Mouse (Mus musculus): Measurements from ENCODE around the gene Irs2.

The Irs2 gene

DNA sequence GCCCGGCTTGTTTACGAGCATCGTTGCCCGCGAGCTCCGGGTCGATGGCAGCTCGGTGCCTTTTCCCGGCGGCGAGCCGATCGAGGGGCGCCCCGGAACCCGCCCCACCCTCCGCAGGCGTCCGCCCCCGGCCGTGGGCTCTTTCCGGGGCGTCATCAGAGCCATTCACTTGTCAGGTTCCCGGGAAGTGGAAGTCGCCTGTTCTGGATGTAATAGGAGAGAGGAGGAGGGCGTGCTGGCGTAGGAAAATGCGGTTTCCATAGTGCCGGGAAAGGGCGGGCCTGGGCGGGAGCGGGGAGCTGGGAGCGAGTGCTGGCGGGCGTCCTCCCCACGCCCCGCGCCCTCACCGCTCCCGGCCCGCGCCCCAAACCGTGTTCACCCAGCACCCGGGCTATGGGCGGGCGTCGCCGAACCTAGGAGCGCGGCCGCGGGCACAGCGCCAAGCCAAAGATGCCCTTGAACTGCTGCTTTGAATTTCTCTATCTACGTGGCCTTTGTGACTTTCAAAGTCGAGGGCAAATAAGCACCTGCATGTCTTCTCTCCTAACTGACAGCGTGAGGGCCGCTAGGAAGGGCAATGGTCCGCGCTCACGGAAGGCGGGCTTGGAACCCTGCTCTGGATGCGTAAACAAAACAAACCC is 1.3 kb upstream of the Irs2 start:
- peak in 1 of 2 experiments; percentile 39 for DNase-seq (ENCODE audit: low spot score in 2 of 2)

DNA sequence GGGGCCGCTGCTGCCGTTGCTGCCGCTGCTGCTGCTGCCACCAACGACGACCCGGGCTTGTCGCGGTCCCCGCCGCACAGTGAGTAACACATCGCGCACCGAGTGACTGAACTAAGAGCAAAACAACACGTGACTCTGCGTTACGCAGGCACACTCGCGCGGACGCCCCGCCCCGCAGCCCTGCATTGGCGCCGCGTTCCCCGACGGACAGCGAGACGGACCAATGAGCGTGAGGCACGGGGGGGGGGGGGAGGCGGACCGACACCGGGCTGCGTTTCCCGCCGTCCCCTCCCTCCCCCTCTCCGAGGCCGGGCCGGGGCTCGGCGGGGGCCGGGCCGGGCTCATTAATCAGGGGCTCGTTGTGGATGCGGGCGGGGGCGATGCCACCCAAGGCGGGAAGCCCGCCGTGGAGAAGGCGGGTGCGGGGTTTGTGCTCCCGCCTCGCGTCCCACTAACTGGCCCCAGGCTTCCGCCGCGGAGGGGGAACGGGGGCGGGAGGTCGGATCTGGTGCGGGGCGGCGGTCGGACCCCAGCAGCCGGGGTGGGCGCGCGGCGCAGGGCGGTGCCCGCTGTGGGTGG is 673 bp upstream of the Irs2 start:
- peak; percentile 95 to 98 for DNase-seq (ENCODE audit: low spot score in 2 of 2)

DNA sequence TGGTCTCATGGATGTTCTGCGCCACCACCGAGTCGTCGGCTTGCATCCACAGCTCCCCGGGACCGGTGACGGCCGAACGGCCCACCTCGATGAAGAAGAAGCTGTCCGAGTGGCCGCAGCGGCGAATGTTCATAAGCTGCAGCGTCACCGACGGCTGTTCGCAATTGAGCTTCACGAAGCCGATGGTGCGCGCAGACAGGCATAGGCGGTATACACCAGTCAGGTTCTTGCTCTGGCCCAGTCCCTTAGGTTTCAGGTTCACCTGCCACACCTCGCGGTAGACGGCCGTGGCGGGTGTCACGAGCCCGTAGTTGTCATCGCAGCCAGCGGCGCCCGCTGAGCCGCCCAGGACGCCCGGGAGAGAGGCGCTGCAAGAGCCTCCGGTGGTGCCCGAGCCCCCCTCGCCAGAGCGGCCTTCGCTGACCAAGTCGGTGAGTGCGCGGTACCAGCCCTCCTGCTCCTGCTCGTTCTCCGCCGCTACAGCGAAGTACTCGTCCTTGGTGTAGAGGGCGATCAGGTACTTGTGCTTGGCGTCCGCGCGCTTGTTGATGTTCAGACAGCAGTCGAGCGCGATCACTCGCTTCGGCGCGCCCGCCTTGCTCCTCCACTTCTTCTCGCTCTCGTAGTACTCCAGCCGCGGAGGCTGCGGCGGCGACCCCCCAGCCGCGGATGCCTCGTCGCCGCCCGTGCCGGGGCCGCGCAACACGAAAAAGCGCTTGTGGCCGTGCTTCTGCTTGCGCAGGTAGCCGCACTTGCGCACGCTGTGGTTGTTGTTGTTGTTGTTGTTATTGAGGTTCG is 478 bp downstream of the Irs2 start:
- peak in 1 of 2 experiments; percentile 39 for DNase-seq (ENCODE audit: low spot score in 2 of 2)

DNA sequence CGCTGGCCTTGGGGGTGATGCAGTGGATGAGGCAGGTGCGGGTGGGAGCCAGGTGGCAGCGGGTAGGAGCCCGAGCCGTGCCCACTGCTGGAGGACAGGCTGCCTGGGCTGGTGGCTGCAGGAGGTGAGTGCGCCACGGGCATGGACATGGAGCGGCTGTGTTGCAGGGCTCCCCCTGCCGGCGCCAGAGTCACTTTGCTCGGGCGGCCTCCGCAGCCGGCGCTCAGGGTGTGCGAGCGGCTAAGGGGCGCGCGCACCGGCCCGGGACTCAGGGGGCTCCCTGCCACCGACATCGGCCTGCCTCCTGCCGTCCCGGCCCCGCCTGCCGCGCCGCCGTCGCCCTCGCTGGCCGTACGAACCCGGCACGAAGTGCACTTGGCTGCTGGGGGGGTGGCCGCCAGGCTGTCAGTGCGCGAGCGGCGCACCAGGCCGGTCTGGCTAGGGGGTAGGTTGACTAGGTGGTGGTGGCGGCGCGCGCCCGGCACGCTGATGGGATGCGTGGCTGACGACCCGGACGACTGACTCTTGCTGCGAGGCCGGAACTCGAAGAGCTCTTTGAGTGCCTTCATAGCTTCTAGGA is 1.2 kb downstream of the Irs2 start:
- peak; percentile 85 to 87 for DNase-seq (ENCODE audit: low spot score in 2 of 2)

DNA sequence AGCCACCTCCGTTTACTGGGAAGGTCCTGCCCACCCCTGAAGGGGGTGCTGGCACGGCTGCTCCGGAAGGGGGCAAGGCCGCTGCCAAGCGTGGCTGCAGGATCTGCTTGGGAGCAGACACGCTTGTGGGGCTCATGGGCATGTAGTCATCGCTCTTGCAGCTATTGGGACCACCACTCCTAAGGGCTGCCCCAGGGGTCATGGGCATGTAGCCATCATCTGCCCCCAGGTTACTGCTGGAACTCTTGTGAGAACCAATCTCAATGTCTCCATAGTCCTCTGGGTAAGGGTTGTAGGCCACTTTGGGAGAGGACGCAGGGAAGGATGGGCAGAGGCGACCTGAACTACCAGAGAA is 2.0 kb downstream of the Irs2 start:
- DNase-seq (ENCODE audit: low spot score in 2 of 2): no peak

DNA sequence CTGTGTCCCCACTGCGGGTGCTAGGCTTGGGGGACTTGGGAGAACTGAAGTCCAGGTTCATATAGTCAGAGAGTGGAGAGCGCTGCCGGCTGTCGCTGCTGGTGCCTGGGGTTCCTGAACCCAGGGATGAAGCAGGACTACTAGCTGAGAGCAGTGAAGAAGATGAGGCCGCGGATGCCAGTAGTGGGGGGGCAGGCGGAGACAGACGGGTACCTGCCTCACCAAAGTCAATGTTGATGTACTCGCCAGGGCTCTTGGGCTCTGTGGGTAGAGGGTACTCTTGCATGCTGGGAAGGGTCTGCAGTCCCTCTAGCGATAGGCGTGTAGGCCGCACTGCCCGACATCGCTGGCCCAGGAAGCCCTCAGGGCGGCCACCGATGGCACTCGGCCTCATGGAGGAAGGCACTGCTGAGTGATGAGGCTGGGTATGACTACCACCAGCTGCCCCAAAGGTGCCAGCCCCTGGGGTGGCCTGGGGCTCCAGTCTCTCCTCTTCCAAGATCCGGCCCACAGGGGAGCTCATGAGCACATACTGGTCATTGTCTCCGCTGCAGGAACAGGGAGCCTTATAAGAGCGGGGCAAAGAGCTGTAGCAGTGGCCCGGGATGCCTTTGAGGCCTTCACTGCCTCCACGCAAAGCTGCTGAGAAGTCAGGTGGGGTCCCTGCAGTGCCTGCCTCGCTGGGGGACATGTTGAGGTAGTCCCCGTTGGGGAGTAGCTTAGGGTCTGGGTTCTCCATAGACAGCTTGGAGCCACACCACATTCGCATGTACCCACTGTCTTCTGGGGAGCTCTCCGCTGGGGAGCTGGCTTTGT is 2.6 kb downstream of the Irs2 start:
- no peak for DNase-seq (ENCODE audit: low spot score in 2 of 2)

DNA sequence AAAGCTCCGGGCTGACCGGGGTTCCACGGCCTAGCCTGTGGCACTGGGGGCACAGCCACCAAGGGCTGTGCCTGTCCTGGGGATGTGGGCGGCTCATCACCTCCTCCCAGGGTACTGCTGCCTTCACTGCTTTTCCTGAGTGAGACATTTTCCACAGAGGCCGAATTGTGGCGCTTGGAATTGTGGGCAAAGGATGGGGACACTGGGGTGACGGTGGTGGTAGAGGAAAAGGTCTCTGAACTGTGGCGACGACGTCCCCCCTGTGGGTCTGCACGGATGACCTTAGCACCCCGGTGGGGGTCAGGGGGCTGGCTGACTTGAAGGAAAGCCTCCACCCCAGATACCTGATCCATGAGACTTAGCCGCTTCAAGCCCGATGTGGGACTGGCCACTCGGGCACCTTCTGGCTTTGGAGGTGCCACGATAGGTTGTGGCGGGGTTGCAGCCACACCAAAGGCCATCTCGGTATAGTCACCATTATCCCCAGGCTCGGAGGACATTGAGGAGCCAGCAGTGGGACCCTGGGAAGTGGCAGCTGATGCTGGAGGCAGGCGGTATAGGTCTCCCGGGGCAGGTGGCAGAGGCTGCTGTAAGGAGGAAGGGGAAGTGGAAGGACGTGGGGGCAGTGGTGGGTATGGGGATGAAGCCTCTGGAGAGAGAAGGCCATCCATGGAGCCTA is 3.3 kb downstream of the Irs2 start:
- DNase-seq (ENCODE audit: low spot score in 2 of 2): no peak

DNA sequence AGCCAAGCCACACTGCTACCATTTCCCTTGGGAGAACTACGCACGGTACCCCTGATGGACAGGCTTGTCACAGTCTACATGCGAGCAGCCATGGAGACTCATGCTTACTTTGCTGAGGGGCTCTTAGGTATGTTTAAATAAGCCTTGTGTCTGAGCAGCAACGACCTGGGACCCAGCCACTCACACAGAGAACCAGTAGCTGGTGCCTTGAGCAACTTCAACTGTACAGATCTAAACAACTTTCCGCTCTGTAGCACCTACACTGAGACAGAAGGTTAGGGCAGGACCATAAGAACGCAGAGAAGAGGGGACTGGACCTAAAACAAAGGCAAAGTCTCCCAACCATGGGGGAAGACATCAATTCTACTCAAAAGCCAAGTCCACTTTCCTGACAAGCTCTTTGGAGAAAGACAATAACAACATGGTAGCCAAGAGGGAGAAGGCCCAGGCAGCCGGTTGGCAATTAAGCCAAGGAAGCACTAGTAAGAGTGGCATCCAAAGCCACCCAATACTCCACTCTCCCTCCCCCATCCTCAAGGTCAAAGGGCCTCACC is 4.3 kb downstream of the Irs2 start:
- DNase-seq (ENCODE audit: low spot score in 2 of 2): no peak

DNA sequence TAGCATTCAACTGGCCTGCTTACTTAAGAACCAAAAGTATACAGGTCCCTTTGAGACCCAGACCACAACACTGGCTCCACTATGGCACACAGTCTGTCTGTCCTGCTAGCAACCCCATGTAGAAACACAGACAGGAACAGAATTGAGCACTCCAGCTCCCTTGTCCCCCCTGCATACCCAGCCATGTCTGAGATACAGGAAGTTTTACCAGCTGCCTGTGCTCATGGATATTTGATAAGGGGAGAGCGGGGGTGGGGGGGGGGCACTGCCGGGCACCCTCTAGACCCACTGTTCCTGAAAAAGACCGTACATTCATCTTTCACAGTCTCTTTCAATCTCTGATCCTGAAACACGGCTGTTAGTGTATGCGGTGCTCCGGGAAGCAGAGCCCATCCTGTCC is 5.0 kb downstream of the Irs2 start:
- no peak for DNase-seq (ENCODE audit: low spot score in 2 of 2)

DNA sequence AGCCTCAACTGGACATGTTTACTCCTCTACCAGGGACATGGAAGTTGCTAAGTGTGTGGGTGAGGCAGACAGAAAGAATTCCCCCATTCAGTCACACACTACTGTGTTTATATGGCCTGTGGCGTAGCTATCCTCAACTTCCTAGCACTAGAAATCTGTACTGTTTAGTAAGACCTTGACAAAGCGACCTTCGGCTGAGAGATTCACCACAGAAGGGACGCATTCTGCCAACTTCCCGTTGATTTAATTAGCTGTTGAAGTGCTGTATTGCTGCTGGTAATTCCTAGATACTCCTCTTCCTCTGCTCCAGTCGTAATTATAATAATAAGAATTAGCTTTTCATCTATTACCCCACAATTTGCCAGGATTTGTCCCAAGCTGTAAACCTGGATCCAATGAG is 5.4 kb downstream of the Irs2 start:
- no peak for DNase-seq (ENCODE audit: low spot score in 2 of 2)

DNA sequence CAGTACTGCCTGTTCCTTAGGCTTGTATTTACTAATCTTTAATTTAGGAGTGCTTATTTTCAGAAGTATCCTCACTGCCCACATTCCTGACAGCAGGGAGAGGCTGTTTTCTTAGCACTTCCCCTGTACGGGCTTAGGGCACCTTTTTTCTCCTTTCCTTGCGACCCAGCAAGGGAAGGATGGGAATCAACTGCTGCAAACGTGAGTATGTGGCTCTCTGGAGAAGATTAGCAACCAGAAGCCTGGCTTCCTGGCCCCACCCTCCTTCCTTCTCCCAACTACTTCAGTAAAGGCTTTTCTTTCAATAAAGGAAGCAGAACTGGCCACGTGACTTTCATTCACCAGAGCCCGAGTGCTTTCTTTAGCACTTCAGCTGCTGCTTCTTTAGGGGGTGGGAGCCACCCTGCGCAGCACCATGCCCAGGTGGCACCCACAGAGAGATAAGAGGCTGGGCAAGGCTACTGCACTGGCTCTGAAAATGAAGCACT is 7.2 kb downstream of the Irs2 start:
- no peak for DNase-seq (ENCODE audit: low spot score in 2 of 2)

DNA sequence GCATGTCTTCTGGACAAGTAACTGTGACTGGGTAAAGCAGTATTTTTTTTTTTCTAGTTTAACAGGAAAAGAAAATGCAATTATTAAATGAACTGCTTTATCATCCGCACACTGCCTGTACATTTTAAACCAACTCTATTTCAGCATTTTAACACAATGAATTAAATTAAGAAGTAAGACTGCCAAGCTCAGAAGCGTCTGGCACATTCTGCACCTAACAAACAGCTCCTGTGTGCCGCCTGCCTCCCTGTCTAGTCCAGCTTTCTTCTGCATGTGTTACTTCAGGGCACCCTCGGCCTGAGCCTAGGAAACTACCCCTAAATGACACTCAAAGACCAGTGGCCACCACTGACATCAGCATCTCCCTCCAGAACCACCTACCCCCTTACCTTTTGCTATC is 8.7 kb downstream of the Irs2 start:
- no peak for DNase-seq (ENCODE audit: low spot score in 2 of 2)

DNA sequence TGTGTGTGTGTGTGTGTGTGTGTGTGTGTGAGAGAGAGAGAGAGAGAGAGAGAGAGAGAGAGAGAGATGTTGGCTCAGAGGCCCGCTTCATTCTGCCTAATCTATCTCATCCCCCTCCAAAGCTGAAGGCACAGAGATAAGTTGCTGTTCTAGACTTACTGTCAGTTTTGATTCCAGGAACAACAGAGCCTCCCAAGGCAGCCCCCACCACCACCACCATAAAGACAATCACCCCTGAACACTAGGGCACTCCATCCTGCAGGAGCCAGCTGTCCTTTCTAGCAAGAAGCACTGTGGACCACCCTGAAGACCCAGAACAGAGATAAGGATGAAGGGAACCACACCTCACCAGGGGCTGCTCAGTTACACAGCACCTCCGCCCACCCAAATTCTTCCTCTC is 12.0 kb downstream of the Irs2 start:
- DNase-seq (ENCODE audit: low spot score in 2 of 2): no peak

DNA sequence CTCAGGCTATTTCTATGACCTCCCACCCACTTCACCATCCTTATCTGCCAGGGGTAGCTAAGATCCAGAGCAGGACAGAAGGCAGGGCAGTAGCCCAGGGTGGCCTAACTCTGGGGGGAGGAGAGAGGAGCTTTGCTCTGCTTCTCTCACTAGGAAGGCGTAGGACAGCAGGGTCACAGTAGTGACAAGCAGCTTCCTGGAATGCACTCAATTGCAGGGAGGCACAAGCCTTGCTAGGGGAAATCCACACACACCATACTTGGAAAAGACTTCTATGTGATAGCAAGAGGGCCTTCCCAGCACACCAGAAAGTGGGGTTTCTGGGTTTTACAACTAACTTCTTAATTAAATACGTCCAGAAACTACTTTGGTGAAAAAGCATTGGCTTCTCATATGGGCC is 12.5 kb downstream of the Irs2 start:
- no peak for DNase-seq (ENCODE audit: low spot score in 2 of 2)

DNA sequence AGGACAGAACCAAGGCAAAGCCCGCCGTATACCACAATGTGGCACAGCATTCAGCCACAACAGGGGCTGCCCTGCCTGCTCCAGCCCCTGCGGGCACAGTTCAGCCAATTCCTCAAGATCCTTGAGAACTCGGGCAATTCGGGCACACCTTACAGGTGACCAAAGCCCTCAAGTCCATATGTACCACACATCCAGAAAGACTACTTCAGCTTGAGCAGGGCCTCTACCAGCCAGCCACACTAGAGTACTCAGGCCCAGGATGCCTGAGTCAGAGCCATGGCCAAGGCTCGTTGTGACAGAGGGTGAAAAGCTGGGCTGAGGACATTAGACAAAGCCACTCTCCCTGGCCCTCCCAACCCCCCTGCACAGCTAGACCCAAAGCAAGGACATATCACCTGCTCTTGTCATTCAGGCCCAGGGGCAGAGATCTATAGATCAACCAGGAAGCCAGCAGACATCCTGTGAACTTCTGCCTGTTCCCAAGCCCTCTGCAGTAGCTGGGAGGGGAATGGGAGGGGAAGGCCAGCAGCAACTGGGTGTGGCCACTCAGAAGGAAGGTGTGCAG is 13.8 kb downstream of the Irs2 start:
- DNase-seq (ENCODE audit: low spot score in 2 of 2): no peak

DNA sequence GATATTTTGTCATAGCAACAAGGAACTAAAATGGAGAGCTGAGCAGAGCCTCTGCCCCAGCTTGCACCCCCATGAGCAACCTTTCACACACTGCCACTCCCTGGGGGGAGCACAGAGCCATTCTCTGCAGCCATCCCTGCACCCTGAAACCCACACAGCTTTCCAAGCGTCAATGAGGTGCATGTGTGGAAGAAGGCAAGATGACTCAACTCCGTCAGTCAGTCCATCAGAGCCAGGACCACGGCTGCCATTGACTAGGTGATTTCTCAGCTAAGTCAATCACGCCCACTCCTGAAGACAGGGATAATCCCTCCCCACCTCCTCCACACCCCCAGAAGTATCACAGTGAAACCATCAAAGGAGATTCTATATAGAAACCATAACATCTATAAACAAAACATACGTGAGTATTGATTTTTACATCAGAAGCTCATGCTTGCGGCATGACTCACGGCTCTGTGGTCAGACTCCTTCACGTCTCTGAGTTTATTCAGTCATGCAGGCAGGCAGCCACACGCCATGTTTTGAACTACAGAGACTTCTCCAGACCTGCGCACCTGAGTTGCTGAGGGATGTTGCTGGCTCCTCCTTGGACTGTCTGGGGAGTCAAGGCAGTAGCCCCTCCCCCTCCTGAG is 14.6 kb downstream of the Irs2 start:
- no peak for DNase-seq (ENCODE audit: low spot score in 2 of 2)

DNA sequence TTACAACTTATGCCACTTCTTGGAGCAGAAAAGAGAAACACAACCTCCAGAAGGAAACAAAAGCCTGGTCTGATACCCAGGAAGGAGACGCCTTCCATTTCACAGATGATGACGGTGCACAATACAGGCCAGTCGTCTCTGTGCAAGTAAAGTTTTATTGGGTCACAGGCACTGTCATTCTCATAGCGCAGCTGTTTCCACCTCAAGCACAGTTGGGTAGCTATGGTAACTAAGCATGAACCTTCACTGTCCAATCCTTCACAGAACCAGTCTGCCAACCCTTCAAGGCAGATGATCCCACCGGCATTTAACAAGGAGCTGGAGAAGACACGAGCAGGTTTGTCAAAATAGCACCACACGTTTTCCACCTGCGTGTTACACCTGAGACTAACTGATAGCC is 16.2 kb downstream of the Irs2 start:
- DNase-seq (ENCODE audit: low spot score in 2 of 2): no peak

DNA sequence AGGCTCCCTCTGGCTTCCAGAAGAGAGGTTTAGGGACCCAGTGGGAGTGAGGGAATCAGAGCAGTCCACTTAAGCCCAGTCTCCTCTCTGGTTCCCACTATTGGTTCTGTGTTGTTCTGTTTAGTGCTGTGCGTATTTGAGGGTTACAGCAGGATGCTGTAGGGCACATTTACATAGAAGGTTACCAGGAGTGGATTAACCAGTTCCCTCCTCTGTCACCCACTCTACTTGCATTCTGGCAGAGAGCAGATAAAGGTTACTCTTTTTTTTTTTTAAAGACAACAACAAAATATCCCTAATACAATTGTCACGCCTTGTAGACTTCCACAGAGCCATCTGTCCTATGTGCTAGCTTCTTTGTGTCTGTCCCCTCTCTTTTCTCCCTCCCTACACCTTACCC is 16.9 kb downstream of the Irs2 start:
- DNase-seq (ENCODE audit: low spot score in 2 of 2): no peak

DNA sequence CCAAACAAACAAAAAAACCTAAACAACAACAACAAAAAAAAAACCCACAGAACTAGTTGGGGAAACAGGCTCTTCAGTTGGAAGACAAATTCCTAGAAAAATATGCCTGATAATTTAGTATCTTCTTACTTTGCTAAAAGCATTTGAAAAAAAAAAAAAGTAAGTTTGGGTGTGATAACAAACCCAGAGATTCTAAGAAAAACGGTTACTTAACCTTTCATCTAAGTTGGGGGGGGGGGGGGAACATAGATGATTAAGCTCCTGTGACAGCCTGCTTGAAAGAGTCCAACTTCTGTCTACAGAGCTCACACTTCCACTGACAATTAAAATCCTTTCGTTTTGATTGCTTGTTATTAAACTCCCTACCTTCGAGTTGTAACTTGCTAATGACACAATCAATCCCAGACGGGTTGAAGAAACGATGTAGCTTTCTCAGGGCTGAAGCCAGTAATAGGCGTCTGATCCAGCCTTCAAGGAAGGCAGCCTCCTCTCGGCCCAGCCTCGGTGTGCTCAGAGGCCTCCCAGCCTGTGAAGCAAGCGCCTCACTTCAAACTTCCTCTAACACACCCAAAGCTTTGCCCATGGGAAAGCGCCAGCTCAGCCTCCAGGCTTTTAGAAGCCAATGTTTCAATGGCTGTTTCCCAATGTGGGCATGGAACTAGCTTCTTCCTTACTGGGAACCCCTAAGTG is 17.7 kb downstream of the Irs2 start:
- no peak for DNase-seq (ENCODE audit: low spot score in 2 of 2)

DNA sequence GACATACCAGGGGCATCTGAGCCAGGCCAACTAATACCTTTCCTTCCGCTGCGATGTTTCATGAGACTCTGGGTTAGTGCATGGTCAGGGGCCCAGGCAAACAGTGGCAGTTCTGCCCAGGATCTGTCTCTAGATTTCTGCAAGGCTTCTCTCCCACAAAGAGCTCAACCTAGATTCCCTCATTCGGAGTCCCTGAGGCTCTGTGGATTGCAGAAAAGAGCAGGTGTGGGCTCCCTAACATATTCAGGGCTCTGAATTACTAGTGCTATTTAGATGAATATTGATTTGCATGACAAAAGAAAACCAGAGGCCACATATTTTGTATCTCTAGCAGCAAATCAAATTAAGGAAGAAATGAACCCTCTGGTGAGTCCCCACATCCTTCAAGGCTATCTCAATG is 18.3 kb downstream of the Irs2 start:
- no peak for DNase-seq (ENCODE audit: low spot score in 2 of 2)
